Mouse (Mus musculus): ENCODE data around the gene Dennd4c. TPM values are rescaled to one million over a fixed set of nuclear protein-coding genes. Genes with fewer than 3 reads are reported as not detected.

The Dennd4c gene
- total and polyA plus RNA-seq, 3 experiments: 7.1 to 36.3 (median 36.0) TPM

- no peak for DNase-seq
- no peak for TF ChIP-seq CTCF (IDR thresholded peaks at IDR 0.05)
- no peak overlapping the region; the same call in 1 of the 2 replicates for H3K27ac ChIP-seq
- H3K79me2 ChIP-seq (replicated peaks; ENCODE audit: control insufficient read depth, insufficient read depth, low read length): no peaks in the 10 kb centered on the region
- H3K4me3 ChIP-seq: no peak overlapping the region
- H3K9ac ChIP-seq (ENCODE audit: low read depth, low read length): no peak overlapping the region
- H3K27me3 ChIP-seq (ENCODE audit: control insufficient read depth, insufficient read depth, low read length): no peaks in the 10 kb centered on the region
- peaks cover 4% of the 10 kb centered on the region for H3K36me3 ChIP-seq (ENCODE audit: control insufficient read depth, insufficient read depth, low read length)
- 34% methylated on average over 2 of the region's 2 CpGs for WGBS
- H3K4me1 ChIP-seq (ENCODE audit: control insufficient read depth, insufficient read depth, low read length): peaks cover 8% of the 10 kb centered on the region
- intact Hi-C loops (cut with DNase I): no loop called here
Observed at GRCm38 (mm10) chr4:86882413-86882812, 134.1 kb downstream of the Dennd4c start.

- H3K79me2 ChIP-seq (replicated peaks; ENCODE audit: control insufficient read depth, insufficient read depth, low read length): no peaks in the 10 kb centered on the region
- H3K9ac ChIP-seq (ENCODE audit: low read depth, low read length): no peak overlapping the region
- TF ChIP-seq CTCF (IDR thresholded peaks at IDR 0.05): peak; percentile 84
- no peak for TF ChIP-seq EP300 (IDR thresholded peaks at IDR 0.05; ENCODE audit: insufficient read depth, low read depth, low read length)
- no peak overlapping the region for H3K27ac ChIP-seq
- WGBS: 57% methylated on average over 4 of the region's 4 CpGs
- peaks cover 4% of the 10 kb centered on the region for H3K36me3 ChIP-seq (ENCODE audit: control insufficient read depth, insufficient read depth, low read length)
- DNase-seq: peak; percentile 42 to 61
- peaks cover 8% of the 10 kb centered on the region for H3K4me1 ChIP-seq (ENCODE audit: control insufficient read depth, insufficient read depth, low read length)
- no peaks in the 10 kb centered on the region for H3K27me3 ChIP-seq (ENCODE audit: control insufficient read depth, insufficient read depth, low read length)
- no peak overlapping the region for H3K4me3 ChIP-seq
- intact Hi-C loops (cut with DNase I): loop anchor here (1.0 kb wide), 1 partner anchor 11 kb away; the partner anchor contains the start of gene Acer2
Observed at GRCm38 (mm10) chr4:86884945-86885344, 136.6 kb downstream of the Dennd4c start.

GRCm38 (mm10) chr4:86885790-86886159 is 137.4 kb downstream of the Dennd4c start:
- intact Hi-C loops (cut with DNase I): loop anchor here (1.0 to 2.0 kb wide), 3 partner anchors 11 to 40 kb away; partner anchors contain the start of gene Acer2
- H3K27me3 ChIP-seq (ENCODE audit: control insufficient read depth, insufficient read depth, low read length): no peaks in the 10 kb centered on the region
- WGBS: 15% methylated on average over 12 of the region's 12 CpGs
- H3K36me3 ChIP-seq (ENCODE audit: control insufficient read depth, insufficient read depth, low read length): peaks cover 4% of the 10 kb centered on the region
- DNase-seq: peak in 1 of 2 experiments; percentile 39
- peaks cover 8% of the 10 kb centered on the region for H3K4me1 ChIP-seq (ENCODE audit: control insufficient read depth, insufficient read depth, low read length)
- H3K9ac ChIP-seq (ENCODE audit: low read depth, low read length): peak overlapping the region; percentile 50
- peak overlapping the region; percentile 89 for H3K27ac ChIP-seq
- H3K4me3 ChIP-seq: peak overlapping the region; percentile 53
- no peaks in the 10 kb centered on the region for H3K79me2 ChIP-seq (replicated peaks; ENCODE audit: control insufficient read depth, insufficient read depth, low read length)
- TF ChIP-seq CTCF (IDR thresholded peaks at IDR 0.05): no peak
- no peak for TF ChIP-seq POLR2A (IDR thresholded peaks at IDR 0.05; ENCODE audit: insufficient read depth, low read depth, low read length)
- no peak for TF ChIP-seq EP300 (IDR thresholded peaks at IDR 0.05; ENCODE audit: insufficient read depth, low read depth, low read length)

GRCm38 (mm10) chr4:86886160-86886878 is 138.0 kb downstream of the Dennd4c start:
- peak; percentile 66 to 72 for DNase-seq
- H3K79me2 ChIP-seq (replicated peaks; ENCODE audit: control insufficient read depth, insufficient read depth, low read length): no peaks in the 10 kb centered on the region
- H3K27ac ChIP-seq: peak overlapping the region; percentile 89
- intact Hi-C loops (cut with DNase I): loop anchor here (1.0 to 2.0 kb wide), 2 partner anchors 16 to 39 kb away; no protein-coding TSS in a partner anchor
- H3K4me3 ChIP-seq: peak overlapping the region; percentile 53
- WGBS: 2% methylated on average over 18 of the region's 18 CpGs
- H3K27me3 ChIP-seq (ENCODE audit: control insufficient read depth, insufficient read depth, low read length): no peaks in the 10 kb centered on the region
- H3K9ac ChIP-seq (ENCODE audit: low read depth, low read length): peak overlapping the region; percentile 50
- peaks cover 4% of the 10 kb centered on the region for H3K36me3 ChIP-seq (ENCODE audit: control insufficient read depth, insufficient read depth, low read length)
- H3K4me1 ChIP-seq (ENCODE audit: control insufficient read depth, insufficient read depth, low read length): peaks cover 8% of the 10 kb centered on the region
- TF ChIP-seq CTCF (IDR thresholded peaks at IDR 0.05): no peak
- TF ChIP-seq EP300 (IDR thresholded peaks at IDR 0.05; ENCODE audit: insufficient read depth, low read depth, low read length): peak; percentile 87; the same call in 1 of the 2 replicates
- TF ChIP-seq POLR2A (IDR thresholded peaks at IDR 0.05; ENCODE audit: insufficient read depth, low read depth, low read length): peak; percentile 61; the same call in 1 of the 2 replicates

- Histone ChIP-seq H3K4me3 (no peak overlapping the region), H3K36me3 (ENCODE audit: control insufficient read depth, insufficient read depth, low read length) (peaks cover 4% of the 10 kb centered on the region), H3K27ac (no peak overlapping the region), H3K9ac (ENCODE audit: low read depth, low read length) (no peak overlapping the region), H3K4me1 (ENCODE audit: control insufficient read depth, insufficient read depth, low read length) (peaks cover 8% of the 10 kb centered on the region), H3K79me2 (replicated peaks; ENCODE audit: control insufficient read depth, insufficient read depth, low read length) (no peaks in the 10 kb centered on the region), H3K27me3 (ENCODE audit: control insufficient read depth, insufficient read depth, low read length) (no peaks in the 10 kb centered on the region)
- 76% methylated on average over 5 of the region's 5 CpGs for WGBS
- TF ChIP-seq CTCF (IDR thresholded peaks at IDR 0.05) (peak; percentile 60), POLR2A (IDR thresholded peaks at IDR 0.05; ENCODE audit: insufficient read depth, low read depth, low read length) (no peak)
- DNase-seq: no peak
- intact Hi-C loops (cut with DNase I): loop anchor here (2.0 kb wide), 1 partner anchor 15 kb away; no protein-coding TSS in a partner anchor
Observed at GRCm38 (mm10) chr4:86887879-86888278, 139.5 kb downstream of the Dennd4c start.

GRCm38 (mm10) chr4:86897411-86897810 is 149.1 kb downstream of the Dennd4c start:
- TF ChIP-seq EP300 (IDR thresholded peaks at IDR 0.05; ENCODE audit: insufficient read depth, low read depth, low read length) (peak; percentile 97), POLR2A (IDR thresholded peaks at IDR 0.05; ENCODE audit: insufficient read depth, low read depth, low read length) (peak; percentile 38; the same call in 1 of the 2 replicates), CTCF (IDR thresholded peaks at IDR 0.05) (no peak)
- DNase-seq: peak; percentile 58 to 74
- intact Hi-C loops (cut with DNase I): no loop called here
- Histone ChIP-seq H3K9ac (ENCODE audit: low read depth, low read length) (no peak overlapping the region), H3K27ac (peak overlapping the region; percentile 73), H3K4me3 (no peak overlapping the region), H3K27me3 (ENCODE audit: control insufficient read depth, insufficient read depth, low read length) (no peaks in the 10 kb centered on the region), H3K79me2 (replicated peaks; ENCODE audit: control insufficient read depth, insufficient read depth, low read length) (no peaks in the 10 kb centered on the region), H3K4me1 (ENCODE audit: control insufficient read depth, insufficient read depth, low read length) (peaks cover 20% of the 10 kb centered on the region), H3K36me3 (ENCODE audit: control insufficient read depth, insufficient read depth, low read length) (peaks cover 21% of the 10 kb centered on the region)
- 23% methylated on average over 7 of the region's 7 CpGs for WGBS

All from heart, adult 2 months (tissue).